Mouse (Mus musculus) common myeloid progenitor, adult 5-6 weeks (primary cell): Measurements from ENCODE around the gene Tmprss15. TPM values are rescaled to one million over a fixed set of nuclear protein-coding genes. Genes with fewer than 3 reads are reported as not detected.

Experiments
- ATAC-seq: replicated peaks from 2 replicates; pipeline ENCODE4 v1.8.0; 2016; ENCODE audit warnings: low read depth, mild to moderate bottlenecking, moderate TSS enrichment, inconsistent platforms; ENCODE audit not compliant: poor library complexity, severe bottlenecking
- total RNA-seq: library from RNA; stranded (forward); fragments of 200-1000, 187-1606 nt; gene quantifications from 2 replicates; pipeline ENCODE4 v1.2.3, GENCODE M21; 2017

Tmprss15 gene
- total RNA-seq, 1 experiment from 2014 or later: not detected

DNA sequence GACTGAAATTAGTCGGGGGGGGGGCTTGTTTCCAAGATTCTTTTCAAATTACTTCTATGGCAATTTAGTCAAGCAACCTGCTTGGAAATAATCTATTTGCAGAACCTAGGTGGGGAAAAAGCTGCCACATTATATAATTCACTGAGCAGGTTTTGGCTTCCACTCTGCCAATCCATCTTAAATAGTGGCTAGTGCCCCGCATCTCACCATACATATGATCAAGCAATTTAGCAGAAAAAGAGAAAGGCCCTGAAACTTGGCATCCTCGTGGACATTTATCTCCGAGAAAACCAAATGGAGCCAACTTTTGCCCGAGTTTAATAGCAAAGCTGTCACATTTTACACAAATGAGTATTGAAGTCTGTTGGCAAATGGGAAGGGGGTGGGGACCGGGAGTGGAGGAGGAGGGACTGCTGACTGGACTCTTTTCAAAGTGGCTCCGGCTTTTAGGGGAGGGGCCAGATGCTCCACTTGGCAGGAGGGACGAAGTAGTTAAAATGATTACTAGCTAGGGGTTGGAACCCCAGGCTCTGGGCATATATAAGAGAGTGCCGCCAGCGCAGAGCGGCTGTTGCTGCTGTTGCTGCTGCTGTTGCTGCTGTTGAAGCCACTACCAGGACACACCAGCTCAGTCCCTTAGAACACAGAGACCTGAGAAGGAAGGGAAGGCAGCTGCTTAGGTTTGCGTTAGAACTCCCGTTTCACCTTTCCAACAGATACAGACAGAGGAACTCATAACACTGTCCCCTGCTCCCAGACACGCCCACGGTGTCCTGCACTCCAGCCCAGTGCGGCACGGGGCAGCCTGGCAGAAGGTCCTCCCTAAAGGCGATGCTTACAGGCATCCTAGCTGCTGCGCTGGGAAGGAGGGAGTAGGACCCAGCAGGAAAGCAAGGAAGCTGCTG is 160.3 kb downstream of the Tmprss15 start, which contains the start of gene Chodl:
Gene Chodl (plus strand): TSS at position 567 of the 905 bp plus-strand sequence.
- ATAC-seq: 0 out of 2 replicates have a peak, but pooled peaks have one; percentile 25

DNA sequence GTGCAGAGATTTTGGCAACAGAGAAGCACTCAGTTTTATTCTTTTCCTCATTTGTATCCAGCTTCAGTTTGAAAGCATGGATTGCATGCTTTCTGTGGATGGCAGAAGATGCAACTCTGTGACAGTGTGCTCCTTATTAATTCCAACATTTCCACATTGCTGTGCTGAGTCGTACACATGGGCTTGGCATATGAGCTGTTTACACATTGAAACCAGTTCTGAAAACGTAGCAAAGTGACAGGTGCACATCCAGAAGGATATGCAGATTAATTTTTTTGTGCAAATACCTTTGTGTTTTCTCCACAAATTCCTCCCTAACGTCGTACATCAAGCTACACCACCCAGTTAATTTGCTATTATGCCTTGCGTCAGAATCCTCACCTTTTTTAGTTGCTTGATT is 168.3 kb downstream of the Tmprss15 start:
- no peak for ATAC-seq

Other genes starting within 250 kb of the Tmprss15 start
- not detected in 2 replicates for gene Chodl, start 160.1 kb downstream of the Tmprss15 start, total RNA-seq